Mouse (Mus musculus) 3134 (cell line): ENCODE measurements around the gene 4930578C19Rik.
"Not testable (repeated sequence)": the region's sequence is repeated elsewhere in the genome, so short reads cannot be mapped to it uniquely, and the experiment has no call there.

Experiments used
- DNase-seq: peaks from one replicate; pipeline ENCODE4 v3.0.0-alpha.2; 2011; ENCODE audit warnings: low spot score; ENCODE audit not compliant: insufficient read length; ENCODE audit errors: extremely low read depth

Gene 4930578C19Rik

GRCm38 (mm10) chrX:18461198-18461601 is at the start of gene 4930578C19Rik:
TSS of gene 4930578C19Rik (minus strand) at chrX:18461397.
- no peak for DNase-seq

GRCm38 (mm10) chrX:18467690-18468089 is 6.5 kb upstream of the 4930578C19Rik start:
- no peak for DNase-seq

- no peak for DNase-seq
These were observed 1.7 kb upstream of the 4930578C19Rik start for GRCm38 (mm10) chrX:18462879-18463278.

- no peak for DNase-seq
These were observed 9.6 kb downstream of the 4930578C19Rik start for GRCm38 (mm10) chrX:18451559-18451958.

- DNase-seq = peak; percentile 6
These were observed 19.1 kb downstream of the 4930578C19Rik start for GRCm38 (mm10) chrX:18442066-18442465.

GRCm38 (mm10) chrX:18425451-18425850 is 35.7 kb downstream of the 4930578C19Rik start:
- no peak for DNase-seq

GRCm38 (mm10) chrX:18423206-18423605 is 38.0 kb downstream of the 4930578C19Rik start:
- DNase-seq = no peak

- DNase-seq = no peak
These were observed 40.9 kb downstream of the 4930578C19Rik start for GRCm38 (mm10) chrX:18420161-18420784.

- no peak for DNase-seq
These were observed 42.2 kb downstream of the 4930578C19Rik start for GRCm38 (mm10) chrX:18418977-18419376.

GRCm38 (mm10) chrX:18414560-18414959 is 46.6 kb downstream of the 4930578C19Rik start:
- no peak for DNase-seq

GRCm38 (mm10) chrX:18411071-18411840 is 49.9 kb downstream of the 4930578C19Rik start:
- DNase-seq = no peak

GRCm38 (mm10) chrX:18409598-18409997 is 51.6 kb downstream of the 4930578C19Rik start:
- no peak for DNase-seq

- DNase-seq = no peak
These were observed 58.9 kb downstream of the 4930578C19Rik start for GRCm38 (mm10) chrX:18402296-18402695.

- no peak for DNase-seq
These were observed 64.5 kb downstream of the 4930578C19Rik start for GRCm38 (mm10) chrX:18396700-18397099.

- DNase-seq = not testable (repeated sequence)
These were observed 77.0 kb downstream of the 4930578C19Rik start for GRCm38 (mm10) chrX:18384181-18384580.
